Mouse (Mus musculus): ENCODE measurements around the gene Mymx. TPM values are rescaled to one million over a fixed set of nuclear protein-coding genes. Genes with fewer than 3 reads are reported as not detected.

The Mymx gene
- polyA plus RNA-seq, 1 experiment from 2014 or later, result not detected

DNA sequence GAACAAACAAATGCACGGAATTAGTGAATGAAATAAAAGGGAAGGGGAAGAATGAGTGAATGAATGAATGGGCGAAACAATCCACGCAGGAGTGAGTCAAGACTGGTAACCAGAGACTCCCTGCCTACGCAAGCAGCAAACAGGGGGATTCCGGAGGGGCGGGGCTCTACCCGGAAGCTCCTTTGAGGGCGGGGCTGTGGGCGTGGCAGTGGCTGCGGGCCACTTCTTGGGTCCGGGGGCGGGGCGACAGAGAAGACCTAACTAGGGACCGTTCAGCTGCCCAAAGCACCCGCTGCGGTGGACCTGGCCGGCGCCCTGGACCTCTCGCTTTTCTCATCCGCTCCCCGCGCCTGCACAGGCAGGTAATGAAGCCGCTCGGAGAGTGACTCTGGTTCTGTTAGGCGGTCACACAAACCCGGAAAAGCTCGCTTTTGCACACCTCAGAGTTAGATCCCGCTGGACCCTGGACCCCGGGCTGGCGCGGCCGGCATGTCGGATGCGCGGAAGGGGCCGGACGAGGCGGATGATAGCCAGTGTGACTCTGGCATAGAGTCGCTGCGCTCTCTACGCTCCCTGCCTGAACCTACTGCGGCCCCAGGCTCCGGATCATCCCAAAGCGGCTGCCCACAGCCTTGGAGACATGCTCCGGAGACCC, 46.3 kb downstream of the Mymx start, which contains the start of gene Nfkbie:
Gene Nfkbie, plus strand, starts transcription at position 252 of the 655 bp plus-strand sequence.
- H3K27me3 ChIP-seq (ENCODE audit: control insufficient read depth, insufficient read depth, low read length), result peaks cover 7% of the 10 kb centered on the region; the same call in 1 of the 2 replicates
- peaks cover 10% of the 10 kb centered on the region for H3K4me1 ChIP-seq (ENCODE audit: control insufficient read depth, insufficient read depth, low read length)
- no peaks in the 10 kb centered on the region for H3K36me3 ChIP-seq (ENCODE audit: control insufficient read depth, insufficient read depth, low read length)
- H3K4me3 ChIP-seq (ENCODE audit: low read depth, low read length), result peak within 1 kb of the TSS; percentile 61
- ATAC-seq (ENCODE audit: low FRiP score) (peak; percentile 80), DNase-seq (ENCODE audit: low spot score, missing footprints) (peak; percentile 100)
- H3K27ac ChIP-seq (ENCODE audit: low read depth, low read length), result no peak within 1 kb of the TSS
- H3K9ac ChIP-seq (ENCODE audit: low read length), result peak within 1 kb of the TSS; percentile 77
- no peaks in the 10 kb centered on the region for H3K9me3 ChIP-seq (ENCODE audit: control insufficient read depth, low read length)
- peak within 1 kb of the TSS; percentile 98 for H3K4me2 ChIP-seq
- WGBS, result under 1% methylated on average over 45 of the region's 45 CpGs

DNA sequence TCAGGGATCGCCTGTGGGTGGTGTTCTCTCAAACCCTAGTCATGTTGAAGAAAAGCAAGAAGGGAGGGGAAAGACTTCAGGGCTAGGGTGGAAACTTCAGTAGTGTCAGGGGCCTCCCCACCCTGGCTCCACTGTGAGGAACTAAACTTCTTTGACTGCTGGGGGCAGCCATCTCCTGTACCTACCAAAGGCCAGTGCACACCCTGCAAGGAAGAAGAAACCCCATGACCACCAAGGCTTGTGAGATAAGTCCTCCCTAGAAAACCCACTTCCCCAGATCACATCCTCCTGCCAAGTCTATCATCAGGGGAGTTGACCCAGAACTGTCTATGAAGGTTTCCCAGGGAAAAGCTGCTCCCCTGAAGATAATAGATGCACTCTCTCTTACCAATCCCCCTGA, 47.5 kb downstream of the Mymx start:
- H3K9me3 ChIP-seq (ENCODE audit: control insufficient read depth, low read length), result no peaks in the 10 kb centered on the region
- H3K9ac ChIP-seq (ENCODE audit: low read length), result no peak overlapping the region
- no peaks in the 10 kb centered on the region for H3K36me3 ChIP-seq (ENCODE audit: control insufficient read depth, insufficient read depth, low read length)
- ATAC-seq (ENCODE audit: low FRiP score) (no peak), DNase-seq (ENCODE audit: low spot score, missing footprints) (no peak)
- peaks cover 7% of the 10 kb centered on the region; the same call in 1 of the 2 replicates for H3K27me3 ChIP-seq (ENCODE audit: control insufficient read depth, insufficient read depth, low read length)
- no peak overlapping the region for H3K4me2 ChIP-seq
- peaks cover 18% of the 10 kb centered on the region for H3K4me1 ChIP-seq (ENCODE audit: control insufficient read depth, insufficient read depth, low read length)
- 43% methylated on average over 1 of the region's 1 CpGs for WGBS
- no peak overlapping the region for H3K4me3 ChIP-seq (ENCODE audit: low read depth, low read length)
- no peak overlapping the region for H3K27ac ChIP-seq (ENCODE audit: low read depth, low read length)

DNA sequence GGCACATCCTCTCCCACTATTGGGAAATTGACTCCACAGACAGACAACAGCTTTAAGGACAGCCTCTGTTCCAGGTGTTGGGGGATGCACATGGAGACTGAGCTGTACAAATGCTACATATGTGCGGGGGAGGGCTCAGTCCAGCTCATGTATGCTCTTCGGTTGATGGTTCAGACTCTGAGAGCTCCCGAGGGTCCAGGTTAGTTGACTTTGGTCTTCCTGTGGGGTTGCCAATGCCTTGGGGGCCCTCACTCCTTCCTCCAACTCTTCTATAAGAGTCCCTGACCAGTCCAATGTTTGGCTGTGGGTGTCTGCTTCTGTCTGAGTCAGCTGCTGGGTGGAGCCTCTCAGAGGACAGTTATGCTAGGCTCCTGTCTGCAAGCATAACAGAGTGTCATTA, 48.8 kb downstream of the Mymx start:
- H3K36me3 ChIP-seq (ENCODE audit: control insufficient read depth, insufficient read depth, low read length), result no peaks in the 10 kb centered on the region
- no peaks in the 10 kb centered on the region for H3K9me3 ChIP-seq (ENCODE audit: control insufficient read depth, low read length)
- no peak overlapping the region for H3K9ac ChIP-seq (ENCODE audit: low read length)
- 83% methylated on average over 3 of the region's 3 CpGs for WGBS
- peaks cover 9% of the 10 kb centered on the region for H3K27me3 ChIP-seq (ENCODE audit: control insufficient read depth, insufficient read depth, low read length)
- no peak overlapping the region for H3K4me3 ChIP-seq (ENCODE audit: low read depth, low read length)
- DNase-seq (ENCODE audit: low spot score, missing footprints) (no peak), ATAC-seq (ENCODE audit: low FRiP score) (no peak)
- H3K27ac ChIP-seq (ENCODE audit: low read depth, low read length), result no peak overlapping the region
- peaks cover 21% of the 10 kb centered on the region for H3K4me1 ChIP-seq (ENCODE audit: control insufficient read depth, insufficient read depth, low read length)
- H3K4me2 ChIP-seq, result no peak overlapping the region

DNA sequence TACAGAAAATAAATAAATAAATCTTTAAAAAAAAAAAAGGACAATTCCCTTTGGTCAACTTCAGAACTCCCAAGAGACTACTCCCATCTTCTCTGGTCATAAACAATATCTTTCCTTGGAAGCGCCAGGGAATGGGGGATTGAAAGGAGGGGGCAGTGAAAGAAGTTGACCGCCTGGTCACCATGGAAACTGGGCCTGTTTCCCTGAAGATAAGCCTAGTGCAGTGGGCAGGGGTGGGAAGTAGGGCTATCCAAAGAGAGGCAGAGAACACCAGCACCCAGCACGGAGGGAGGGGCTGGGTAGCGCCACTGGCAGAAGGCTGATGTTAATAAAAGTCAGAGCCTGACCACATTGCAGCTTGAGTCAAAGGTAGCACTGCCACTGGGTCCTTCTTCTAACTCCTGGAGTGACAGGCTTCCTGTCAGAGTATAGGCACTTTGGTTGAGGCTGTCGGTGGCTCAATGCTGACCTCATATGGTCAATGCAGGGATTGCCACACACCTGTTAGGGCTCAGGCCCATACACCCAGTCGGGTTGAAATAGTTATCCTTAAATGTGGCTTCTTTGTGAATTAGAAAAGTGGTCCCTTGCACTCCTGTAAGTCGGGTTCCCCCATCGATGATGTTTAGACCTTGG, 50.0 kb downstream of the Mymx start:
- no peak overlapping the region for H3K9ac ChIP-seq (ENCODE audit: low read length)
- ATAC-seq (ENCODE audit: low FRiP score) (peak; percentile 29), DNase-seq (ENCODE audit: low spot score, missing footprints) (peak; percentile 99)
- H3K4me3 ChIP-seq (ENCODE audit: low read depth, low read length), result no peak overlapping the region
- no peak overlapping the region for H3K4me2 ChIP-seq
- 4% methylated on average over 8 of the region's 8 CpGs for WGBS
- H3K27ac ChIP-seq (ENCODE audit: low read depth, low read length), result no peak overlapping the region
- H3K27me3 ChIP-seq (ENCODE audit: control insufficient read depth, insufficient read depth, low read length), result peaks cover 20% of the 10 kb centered on the region
- no peaks in the 10 kb centered on the region for H3K36me3 ChIP-seq (ENCODE audit: control insufficient read depth, insufficient read depth, low read length)
- H3K9me3 ChIP-seq (ENCODE audit: control insufficient read depth, low read length), result no peaks in the 10 kb centered on the region
- peaks cover 21% of the 10 kb centered on the region for H3K4me1 ChIP-seq (ENCODE audit: control insufficient read depth, insufficient read depth, low read length)

DNA sequence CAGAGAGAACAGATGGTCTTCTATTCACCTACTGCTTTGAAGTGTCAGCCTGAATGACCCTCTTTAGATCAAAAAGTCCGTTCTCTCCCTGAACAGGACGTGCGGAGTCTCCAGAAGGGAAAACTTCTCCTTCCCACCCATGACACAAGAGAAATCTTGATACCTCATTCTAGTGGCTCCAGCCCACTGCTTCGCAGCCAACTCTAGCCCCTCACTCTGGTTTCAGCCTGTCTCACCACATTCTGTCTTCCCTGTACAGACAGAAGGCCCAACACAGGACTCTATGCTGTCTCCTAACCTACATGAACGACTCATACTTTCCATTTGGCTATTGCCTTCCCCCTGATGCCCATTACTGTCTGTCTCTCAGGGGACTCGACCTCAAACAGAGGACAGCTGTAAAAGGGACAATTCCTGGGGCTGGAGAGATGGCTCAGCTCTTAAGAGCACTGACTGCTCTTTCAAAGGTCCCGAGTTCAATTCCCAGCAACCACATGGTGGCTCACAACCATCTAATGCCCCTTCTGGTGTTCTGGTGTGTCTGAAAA, 50.6 kb downstream of the Mymx start:
- WGBS, result 47% methylated on average over 7 of the region's 7 CpGs
- DNase-seq (ENCODE audit: low spot score, missing footprints), result no peak
- H3K9me3 ChIP-seq (ENCODE audit: control insufficient read depth, low read length), result no peaks in the 10 kb centered on the region
- ATAC-seq (ENCODE audit: low FRiP score), result no peak
- H3K4me1 ChIP-seq (ENCODE audit: control insufficient read depth, insufficient read depth, low read length), result peaks cover 20% of the 10 kb centered on the region
- no peaks in the 10 kb centered on the region; the same call in 1 of the 2 replicates for H3K36me3 ChIP-seq (ENCODE audit: control insufficient read depth, insufficient read depth, low read length)
- peaks cover 20% of the 10 kb centered on the region for H3K27me3 ChIP-seq (ENCODE audit: control insufficient read depth, insufficient read depth, low read length)
- no peak overlapping the region for H3K4me3 ChIP-seq (ENCODE audit: low read depth, low read length)
- no peak overlapping the region for H3K27ac ChIP-seq (ENCODE audit: low read depth, low read length)
- H3K9ac ChIP-seq (ENCODE audit: low read length), result no peak overlapping the region
- no peak overlapping the region for H3K4me2 ChIP-seq

Other genes with a start within 250 kb of the Mymx start
- gene Cdc5l, start 168.4 kb downstream of the Mymx start, polyA plus RNA-seq (2014; fragmentation: Nextera tagmentation; extraction: Ambion mirVana), result 87.9 and 91.6 TPM in 2 replicates
- gene Spats1, start 126.7 kb downstream of the Mymx start, polyA plus RNA-seq (2014; fragmentation: Nextera tagmentation; extraction: Ambion mirVana), result 0.40 and 0.46 TPM in 2 replicates
- gene Aars2, start 95.3 kb downstream of the Mymx start, polyA plus RNA-seq (2014; fragmentation: Nextera tagmentation; extraction: Ambion mirVana), result 13.5 and 18.1 TPM in 2 replicates
- gene Tcte1, start 78.7 kb downstream of the Mymx start, polyA plus RNA-seq (2014; fragmentation: Nextera tagmentation; extraction: Ambion mirVana), result 1.7 and 2.0 TPM in 2 replicates
- 5.1 and 6.2 TPM in 2 replicates for gene Tmem151b, start 52.4 kb downstream of the Mymx start, polyA plus RNA-seq (2014; fragmentation: Nextera tagmentation; extraction: Ambion mirVana)
- gene Nfkbie, start 46.4 kb downstream of the Mymx start, polyA plus RNA-seq (2014; fragmentation: Nextera tagmentation; extraction: Ambion mirVana), result 7.8 and 9.0 TPM in 2 replicates
- gene Slc35b2, start 38.2 kb downstream of the Mymx start, polyA plus RNA-seq (2014; fragmentation: Nextera tagmentation; extraction: Ambion mirVana), result 97.2 and 102 TPM in 2 replicates
- gene Hsp90ab1, start 28.8 kb downstream of the Mymx start, polyA plus RNA-seq (2014; fragmentation: Nextera tagmentation; extraction: Ambion mirVana), result 1,614 and 1,690 TPM in 2 replicates
- 45.1 and 46.8 TPM in 2 replicates for gene Slc29a1, start 2.5 kb downstream of the Mymx start, polyA plus RNA-seq (2014; fragmentation: Nextera tagmentation; extraction: Ambion mirVana)
- 0.52 and 0.84 TPM in 2 replicates for gene Capn11, start 57.2 kb upstream of the Mymx start, polyA plus RNA-seq (2014; fragmentation: Nextera tagmentation; extraction: Ambion mirVana)
- 111 and 114 TPM in 2 replicates for gene Mrpl14, start 84.2 kb upstream of the Mymx start, polyA plus RNA-seq (2014; fragmentation: Nextera tagmentation; extraction: Ambion mirVana)
- 43.3 and 49.3 TPM in 2 replicates for gene Tmem63b, start 84.8 kb upstream of the Mymx start, polyA plus RNA-seq (2014; fragmentation: Nextera tagmentation; extraction: Ambion mirVana)
- 0.48 TPM in 1 of 2 replicates, not detected in the other for gene 1600014C23Rik, start 131.7 kb upstream of the Mymx start, polyA plus RNA-seq (2014; fragmentation: Nextera tagmentation; extraction: Ambion mirVana)